Mouse (Mus musculus) CH12.LX (cell line): ENCODE measurements around the gene Tex12. TPM values are rescaled to one million over a fixed set of nuclear protein-coding genes. Genes with fewer than 3 reads are reported as not detected.

Source experiments
- DNase-seq: peaks from one replicate; pipeline ENCODE4 v3.0.0-alpha.2; 2013; ENCODE audit errors: extremely low read depth
- H3K27ac ChIP-seq: 2 replicates; pipeline ENCODE4 v1.5.1; 2012; ENCODE audit warnings: low read depth, mild to moderate bottlenecking, control low read depth, moderate library complexity; ENCODE audit not compliant: insufficient read depth
- H3K27me3 ChIP-seq: replicated peaks from 2 replicates; pipeline ENCODE3; 2012; ENCODE audit warnings: inconsistent platforms
- H3K36me3 ChIP-seq, 2 experiments: replicated peaks in 1 of 2; 2 replicates each; pipeline versions ENCODE3 to v1.6.1; 2012; ENCODE audit warnings: inconsistent platforms in 1 of 2, low read length in 1 of 2, mild to moderate bottlenecking in 1 of 2, mixed read lengths in 1 of 2, moderate library complexity in 1 of 2; ENCODE audit not compliant: control insufficient read depth in 1 of 2, insufficient read depth in 1 of 2
- H3K4me1 ChIP-seq, 2 experiments: 2 replicates each; pipeline ENCODE4 v1.6.1; 2012; ENCODE audit warnings: inconsistent platforms in 1 of 2, moderate library complexity in 1 of 2; ENCODE audit not compliant: insufficient read depth in 2 of 2, control insufficient read depth in 1 of 2
- H3K4me2 ChIP-seq: 2 replicates; pipeline ENCODE4 v1.6.1; 2012; ENCODE audit warnings: low read depth, mild to moderate bottlenecking, control low read depth; ENCODE audit not compliant: poor library complexity, insufficient read depth, severe bottlenecking
- H3K4me3 ChIP-seq, 3 experiments: fragments of 150-350 bp in 1 of 3; sonication (generic) in 1 of 3; replicated peaks in 1 of 3; 2 replicates each; pipeline versions ENCODE3 to v1.5.1; 2011 to 2012; ENCODE audit warnings: low read depth in 2 of 3, low read length in 2 of 3, mild to moderate bottlenecking in 2 of 3, moderate library complexity in 2 of 3, control low read depth in 1 of 3, improper control_type of control experiment in 1 of 3, inconsistent platforms in 1 of 3, mixed read lengths in 1 of 3; ENCODE audit not compliant: poor library complexity in 1 of 3
- H3K79me2 ChIP-seq: replicated peaks from 2 replicates; pipeline ENCODE4 v1.6.1; 2012; ENCODE audit warnings: mild to moderate bottlenecking, moderate library complexity; ENCODE audit not compliant: control insufficient read depth, poor library complexity, insufficient read depth, severe bottlenecking; ENCODE audit errors: extremely low read depth
- H3K9ac ChIP-seq: 2 replicates; pipeline ENCODE4 v1.6.1; 2012; ENCODE audit warnings: low read depth, mild to moderate bottlenecking, control low read depth, moderate library complexity; ENCODE audit not compliant: insufficient read depth
- H3K9me3 ChIP-seq: replicated peaks from 2 replicates; pipeline ENCODE3; 2012; ENCODE audit warnings: low read length, inconsistent platforms, mixed read lengths
- BHLHE40 ChIP-seq: IDR thresholded peaks from 2 replicates; pipeline ENCODE4 v1.6.1; 2011; ENCODE audit warnings: mild to moderate bottlenecking, low read depth, low read length, improper control_type of control experiment
- CHD1 ChIP-seq: IDR thresholded peaks from 2 replicates; pipeline ENCODE4 v1.6.1; 2012; ENCODE audit warnings: low read depth, low read length, improper control_type of control experiment, inconsistent platforms
- E2F4 ChIP-seq: IDR thresholded peaks from 2 replicates; pipeline ENCODE4 v1.6.1; 2011; ENCODE audit warnings: low read depth, low read length, improper control_type of control experiment; ENCODE audit not compliant: insufficient replicate concordance
- ELF1 ChIP-seq: IDR thresholded peaks from 2 replicates; pipeline ENCODE4 v1.6.1; 2014; ENCODE audit warnings: low read depth, mild to moderate bottlenecking, inconsistent platforms, low read length, improper control_type of control experiment
- EP300 ChIP-seq: IDR thresholded peaks from 2 replicates; pipeline ENCODE4 v1.6.1; 2011; ENCODE audit warnings: low read length, improper control_type of control experiment
- ETS1 ChIP-seq: conservative IDR thresholded peaks from 2 replicates; pipeline ENCODE4 v1.6.1; 2012; ENCODE audit warnings: low read depth, mild to moderate bottlenecking, inconsistent platforms, low read length, improper control_type of control experiment, moderate library complexity
- HCFC1 ChIP-seq: IDR thresholded peaks from 2 replicates; pipeline ENCODE4 v1.6.1; 2012; ENCODE audit warnings: low read depth, mild to moderate bottlenecking, inconsistent platforms, low read length, improper control_type of control experiment
- IRF4 ChIP-seq: IDR thresholded peaks from 2 replicates; pipeline ENCODE4 v1.6.1; 2014; ENCODE audit warnings: low read depth, mild to moderate bottlenecking, inconsistent platforms, low read length, improper control_type of control experiment
- JUN ChIP-seq: IDR thresholded peaks from 2 replicates; pipeline ENCODE4 v1.6.1; 2011; ENCODE audit warnings: low read depth, mild to moderate bottlenecking, low read length, improper control_type of control experiment, moderate library complexity; ENCODE audit not compliant: insufficient read depth
- JUND ChIP-seq: conservative IDR thresholded peaks from 2 replicates; pipeline ENCODE4 v1.6.1; 2011; ENCODE audit warnings: low read depth, low read length, improper control_type of control experiment
- KAT2A ChIP-seq: IDR thresholded peaks from 2 replicates; pipeline ENCODE4 v1.6.1; 2012; ENCODE audit warnings: low read length, improper control_type of control experiment, inconsistent platforms; ENCODE audit not compliant: insufficient replicate concordance
- MAFK ChIP-seq: IDR thresholded peaks from 2 replicates; pipeline ENCODE4 v1.6.1; 2011; ENCODE audit warnings: low read length, improper control_type of control experiment; ENCODE audit not compliant: insufficient replicate concordance
- MAX ChIP-seq: IDR thresholded peaks from 2 replicates; pipeline ENCODE4 v1.6.1; 2011; ENCODE audit warnings: low read length, improper control_type of control experiment
- MEF2A ChIP-seq: IDR thresholded peaks from 2 replicates; pipeline ENCODE4 v1.6.1; 2014; ENCODE audit warnings: low read depth, mild to moderate bottlenecking, inconsistent platforms, low read length, improper control_type of control experiment, borderline replicate concordance
- MXI1 ChIP-seq: IDR thresholded peaks from 2 replicates; pipeline ENCODE4 v1.6.1; 2011; ENCODE audit warnings: mild to moderate bottlenecking, low read depth, low read length, improper control_type of control experiment
- MYC ChIP-seq: IDR thresholded peaks from 2 replicates; pipeline ENCODE4 v1.6.1; 2011; ENCODE audit warnings: low read depth, mild to moderate bottlenecking, improper control_type of control experiment, low read length
- NRF1 ChIP-seq: IDR thresholded peaks from 2 replicates; pipeline ENCODE4 v1.6.1; 2014; ENCODE audit warnings: low read depth, mild to moderate bottlenecking, inconsistent platforms, low read length, improper control_type of control experiment, moderate library complexity
- PAX5 ChIP-seq: IDR thresholded peaks from 2 replicates; pipeline ENCODE4 v1.6.1; 2012; ENCODE audit warnings: low read length, inconsistent platforms, mixed read lengths
- POLR2A ChIP-seq: IDR thresholded peaks from 2 replicates; pipeline ENCODE4 v1.6.1; 2011; ENCODE audit warnings: low read depth, mild to moderate bottlenecking, improper control_type of control experiment, low read length
- RAD21 ChIP-seq: IDR thresholded peaks from 2 replicates; pipeline ENCODE4 v1.6.1; 2011; ENCODE audit warnings: low read depth, mild to moderate bottlenecking, low read length, improper control_type of control experiment, moderate library complexity
- RCOR1 ChIP-seq: conservative IDR thresholded peaks from 2 replicates; pipeline ENCODE4 v1.6.1; 2012; ENCODE audit warnings: low read depth, mild to moderate bottlenecking, inconsistent platforms, low read length, improper control_type of control experiment
- SIN3A ChIP-seq: IDR thresholded peaks from 2 replicates; pipeline ENCODE4 v1.6.1; 2012; ENCODE audit warnings: low read length, improper control_type of control experiment, inconsistent platforms
- SMC3 ChIP-seq: IDR thresholded peaks from 2 replicates; pipeline ENCODE4 v1.6.1; 2011; ENCODE audit warnings: low read depth, low read length, improper control_type of control experiment
- TBP ChIP-seq: conservative IDR thresholded peaks from 2 replicates; pipeline ENCODE4 v1.6.1; 2011; ENCODE audit warnings: low read depth, low read length, improper control_type of control experiment
- TCF12 ChIP-seq: IDR thresholded peaks from 2 replicates; pipeline ENCODE4 v1.6.1; 2014; ENCODE audit warnings: low read depth, mild to moderate bottlenecking, inconsistent platforms, low read length, improper control_type of control experiment
- UBTF ChIP-seq: IDR thresholded peaks from 2 replicates; pipeline ENCODE4 v1.6.1; 2012; ENCODE audit warnings: low read depth, mild to moderate bottlenecking, inconsistent platforms, low read length, improper control_type of control experiment, moderate library complexity
- USF1 ChIP-seq: IDR thresholded peaks from 2 replicates; pipeline ENCODE4 v1.6.1; 2014; ENCODE audit warnings: low read depth, mild to moderate bottlenecking, inconsistent platforms, low read length, improper control_type of control experiment
- USF2 ChIP-seq: conservative IDR thresholded peaks from 2 replicates; pipeline ENCODE4 v1.6.1; 2011; ENCODE audit warnings: low read depth, low read length, improper control_type of control experiment
- ZC3H11A ChIP-seq: IDR thresholded peaks from 2 replicates; pipeline ENCODE4 v1.6.1; 2012; ENCODE audit warnings: low read depth, mild to moderate bottlenecking, inconsistent platforms, low read length, improper control_type of control experiment
- ZKSCAN1 ChIP-seq: IDR thresholded peaks from 2 replicates; pipeline ENCODE4 v1.6.1; 2012; ENCODE audit warnings: low read depth, inconsistent platforms, low read length, improper control_type of control experiment, borderline replicate concordance
- ZMIZ1 ChIP-seq: IDR thresholded peaks from 2 replicates; pipeline ENCODE4 v1.6.1; 2012; ENCODE audit warnings: low read depth, mild to moderate bottlenecking, inconsistent platforms, low read length, improper control_type of control experiment
- ZNF384 ChIP-seq: IDR thresholded peaks from 2 replicates; pipeline ENCODE4 v1.6.1; 2012; ENCODE audit warnings: low read depth, low read length, improper control_type of control experiment, inconsistent platforms
- dilution Hi-C: fragments of 300-500 bp; cut with MboI; formaldehyde crosslinking; loops from 2 replicates; pipeline ENCODE4 v1.14.3; 2020; ENCODE audit warnings: low sequenced_read_pairs; ENCODE audit not compliant: extremely low pct_unique_long_range_greater_than_20kb, extremely low pct_ligation_motif_present
- in situ Hi-C: fragments of 300-500 bp; cut with MboI; formaldehyde crosslinking; loops from 3 replicates; pipeline ENCODE4 v1.14.3; 2019; ENCODE audit warnings: low sequenced_read_pairs, low pct_ligation_motif_present, low pct_unique_long_range_greater_than_20kb, mixed read lengths
- polyA plus RNA-seq: library from polyadenylated mRNA; unstranded; fragments of >175 nt; gene quantifications from 2 replicates; pipeline ENCODE4 v1.2.1, GENCODE M21; 2012; ENCODE audit warnings: low read depth; ENCODE audit not compliant: insufficient read length
- total RNA-seq, 2 experiments: library from RNA; depleted of rRNA; stranded (reverse); fragments of 300-350 nt in 1 of 2; fragments of >200 nt in 1 of 2; gene quantifications; 2 replicates each; pipeline ENCODE4 v1.2.3; 2012 to 2014

The Tex12 gene
- total and polyA plus RNA-seq, 3 experiments = not detected

GRCm38 (mm10) chr9:50540170-50540569 is 21.0 kb downstream of the Tex12 start:
- TF ChIP-seq EP300 (no peak), ELF1 (no peak), IRF4 (no peak), E2F4 (no peak), ZNF384 (no peak), MYC (no peak), HCFC1 (no peak), NRF1 (no peak), BHLHE40 (no peak), ZC3H11A (no peak), JUND (no peak), TBP (no peak), USF2 (no peak), CHD1 (no peak)
- TF ChIP-seq, all 38 proteins: peak for 0
- dilution Hi-C loops = no loop called here

DNA sequence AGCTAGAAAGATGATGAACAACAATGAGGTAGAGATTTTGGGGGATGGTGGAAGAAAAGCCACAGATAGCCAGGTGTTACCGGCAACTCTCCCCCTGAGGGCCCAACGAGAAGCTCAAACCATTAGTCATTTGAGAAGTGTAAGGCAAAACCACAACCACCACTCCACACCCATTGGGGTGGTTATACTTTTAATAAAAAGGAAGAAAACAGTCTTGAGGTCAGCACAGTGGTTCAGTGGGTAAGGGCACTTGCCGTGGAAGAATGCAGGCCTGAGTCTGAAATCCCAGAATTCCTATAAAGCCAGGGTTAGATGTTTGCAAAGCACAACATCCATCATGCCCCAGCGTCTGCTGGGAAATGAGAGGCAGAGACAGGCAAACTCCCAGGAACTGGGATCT is 23.8 kb downstream of the Tex12 start:
- peaks cover 14 to 32% of the 10 kb centered on the region in 2 experiments for H3K4me1 ChIP-seq
- no peak overlapping the region for H3K27ac ChIP-seq
- no peak overlapping the region for H3K4me3 ChIP-seq
- no peaks in the 10 kb centered on the region for H3K79me2 ChIP-seq
- no peaks in the 10 kb centered on the region for H3K9me3 ChIP-seq
- dilution Hi-C loops (no loop called here), in situ Hi-C loops (loop anchor here (5.0 to 25.0 kb wide), 2 partner anchors 50 to 1000 kb away; no protein-coding TSS in a partner anchor)
- peaks cover 4% of the 10 kb centered on the region for H3K27me3 ChIP-seq
- DNase-seq = peak; percentile 79
- H3K4me2 ChIP-seq = no peak overlapping the region
- no peaks in the 10 kb centered on the region for H3K36me3 ChIP-seq
- H3K9ac ChIP-seq = no peak overlapping the region
- TF ChIP-seq RCOR1 (peak; percentile 92), PAX5 (no peak), TCF12 (peak; percentile 95), TBP (no peak), IRF4 (peak; percentile 97), EP300 (peak; percentile 94), SIN3A (0 out of 2 replicates have a peak, but pooled peaks have one; percentile 30), ZKSCAN1 (no peak), ZMIZ1 (no peak), MAX (no peak), UBTF (no peak), E2F4 (no peak), MAFK (peak; percentile 88), NRF1 (no peak), MEF2A (peak; percentile 79), USF1 (no peak), RAD21 (no peak; the same call in 1 of the 2 replicates), KAT2A (no peak), JUND (peak; percentile 95), SMC3 (no peak), MXI1 (no peak), ETS1 (peak; percentile 73), MYC (peak; percentile 13; the same call in 1 of the 2 replicates), JUN (peak; percentile 79), ZC3H11A (no peak; the same call in 1 of the 2 replicates), POLR2A (no peak)

More at GRCm38 (mm10) chr9:50540170-50540569, 21.0 kb downstream of the Tex12 start:
- H3K9ac ChIP-seq = no peak overlapping the region
- H3K9me3 ChIP-seq = no peaks in the 10 kb centered on the region
- DNase-seq = no peak
- in situ Hi-C loops = loop anchor here (25.0 kb wide), 1 partner anchor 1003 kb away; no protein-coding TSS in a partner anchor
- H3K4me1 ChIP-seq = peaks cover 11 to 25% of the 10 kb centered on the region in 2 experiments
- no peak overlapping the region for H3K4me2 ChIP-seq
- no peaks in the 10 kb centered on the region for H3K79me2 ChIP-seq
- H3K36me3 ChIP-seq = no peaks in the 10 kb centered on the region
- H3K27me3 ChIP-seq = peaks cover 4% of the 10 kb centered on the region
- no peak overlapping the region for H3K4me3 ChIP-seq
- no peak overlapping the region for H3K27ac ChIP-seq
